Mouse (Mus musculus): ENCODE measurements around the gene Capn1. TPM values are rescaled to one million over a fixed set of nuclear protein-coding genes. Genes with fewer than 3 reads are reported as not detected.

The Capn1 gene
- polyA plus RNA-seq, 2 experiments, result 25.6 to 28.0 TPM

- Histone ChIP-seq H3K9ac (replicated peaks) (peak overlapping the region; percentile 47), H3K4me2 (ENCODE audit: low read depth) (peak overlapping the region; percentile 57), H3K9me3 (ENCODE audit: control insufficient read depth, low read length) (no peaks in the 10 kb centered on the region), H3K36me3 (replicated peaks; ENCODE audit: control insufficient read depth, insufficient read depth, low read depth) (no peaks in the 10 kb centered on the region), H3K4me3 (ENCODE audit: insufficient read depth in 1 of 2, low read depth in 2 of 2, low read length in 2 of 2) (peak overlapping the region; percentile 30 to 33), H3K27me3 (ENCODE audit: control insufficient read depth, insufficient read depth, low read length) (no peaks in the 10 kb centered on the region), H3K4me1 (replicated peaks; ENCODE audit: control insufficient read depth in 2 of 2, insufficient read depth in 2 of 2, low read length in 1 of 2) (peaks cover 23 to 43% of the 10 kb centered on the region in 2 experiments), H3K27ac (peak overlapping the region; percentile 58)
- ATAC-seq (ENCODE audit: insufficient read depth) (peak; percentile 33), DNase-seq (ENCODE audit: low read depth in 3 of 3, low spot score in 3 of 3) (peak; percentile 82 to 85 (median 82))
- peak; percentile 34; the same call in 1 of the 2 replicates for TF ChIP-seq EP300 (IDR thresholded peaks at IDR 0.05; ENCODE audit: low read depth)
- TF ChIP-seq CTCF (IDR thresholded peaks at IDR 0.05; ENCODE audit: low read depth), result peak; percentile 98
- WGBS (ENCODE audit: insufficient replicate concordance), result 20% methylated on average over 15 of the region's 15 CpGs
These were observed 2.7 kb upstream of the Capn1 start for GRCm38 (mm10) chr19:6018142-6019089.

GRCm38 (mm10) chr19:6016532-6016931 lies 835 bp upstream of the Capn1 start:
- Histone ChIP-seq H3K4me1 (replicated peaks; ENCODE audit: control insufficient read depth in 2 of 2, insufficient read depth in 2 of 2, low read length in 1 of 2) (peaks cover 23 to 41% of the 10 kb centered on the region in 2 experiments), H3K4me2 (ENCODE audit: low read depth) (peak overlapping the region; percentile 90), H3K27me3 (ENCODE audit: control insufficient read depth, insufficient read depth, low read length) (no peaks in the 10 kb centered on the region), H3K27ac (peak overlapping the region; percentile 85), H3K4me3 (ENCODE audit: insufficient read depth in 1 of 2, low read depth in 2 of 2, low read length in 2 of 2) (peak overlapping the region; percentile 74 to 89; a peak in 3 of 4 replicates), H3K9ac (replicated peaks) (peak overlapping the region; percentile 81), H3K36me3 (replicated peaks; ENCODE audit: control insufficient read depth, insufficient read depth, low read depth) (peaks cover 5% of the 10 kb centered on the region), H3K9me3 (ENCODE audit: control insufficient read depth, low read length) (no peaks in the 10 kb centered on the region)
- ATAC-seq (ENCODE audit: insufficient read depth) (no peak), DNase-seq (ENCODE audit: low read depth in 3 of 3, low spot score in 3 of 3) (no peak)
- no peak for TF ChIP-seq EP300 (IDR thresholded peaks at IDR 0.05; ENCODE audit: low read depth)
- TF ChIP-seq CTCF (IDR thresholded peaks at IDR 0.05; ENCODE audit: low read depth), result peak; percentile 44
- WGBS (ENCODE audit: insufficient replicate concordance), result 49% methylated on average over 7 of the region's 7 CpGs

- Histone ChIP-seq H3K36me3 (replicated peaks; ENCODE audit: control insufficient read depth, insufficient read depth, low read depth) (peaks cover 18% of the 10 kb centered on the region), H3K27ac (peak overlapping the region; percentile 85), H3K4me2 (ENCODE audit: low read depth) (peak overlapping the region; percentile 90), H3K27me3 (ENCODE audit: control insufficient read depth, insufficient read depth, low read length) (no peaks in the 10 kb centered on the region), H3K4me3 (ENCODE audit: insufficient read depth in 1 of 2, low read depth in 2 of 2, low read length in 2 of 2) (peak overlapping the region; percentile 74 to 89), H3K9me3 (ENCODE audit: control insufficient read depth, low read length) (no peaks in the 10 kb centered on the region), H3K9ac (replicated peaks) (peak overlapping the region; percentile 89), H3K4me1 (replicated peaks; ENCODE audit: control insufficient read depth in 2 of 2, insufficient read depth in 2 of 2, low read length in 1 of 2) (peaks cover 23 to 41% of the 10 kb centered on the region in 2 experiments)
- DNase-seq (ENCODE audit: low read depth in 3 of 3, low spot score in 3 of 3) (peak; percentile 85 to 86 (median 86)), ATAC-seq (ENCODE audit: insufficient read depth) (peak; percentile 94)
- TF ChIP-seq CTCF (IDR thresholded peaks at IDR 0.05; ENCODE audit: low read depth) (no peak), EP300 (IDR thresholded peaks at IDR 0.05; ENCODE audit: low read depth) (peak; percentile 69)
- 0% methylated on average over 18 of the region's 18 CpGs for WGBS (ENCODE audit: insufficient replicate concordance)
These were observed 646 bp downstream of the Capn1 start for GRCm38 (mm10) chr19:6014991-6015510.

GRCm38 (mm10) chr19:6013691-6014090 lies 2.0 kb downstream of the Capn1 start:
- no peak for DNase-seq (ENCODE audit: low read depth in 3 of 3, low spot score in 3 of 3)
- Histone ChIP-seq H3K4me2 (ENCODE audit: low read depth) (peak overlapping the region; percentile 90), H3K4me1 (replicated peaks; ENCODE audit: control insufficient read depth in 2 of 2, insufficient read depth in 2 of 2, low read length in 1 of 2) (peaks cover 23 to 37% of the 10 kb centered on the region in 2 experiments), H3K36me3 (replicated peaks; ENCODE audit: control insufficient read depth, insufficient read depth, low read depth) (peaks cover 27% of the 10 kb centered on the region), H3K9me3 (ENCODE audit: control insufficient read depth, low read length) (no peaks in the 10 kb centered on the region), H3K27me3 (ENCODE audit: control insufficient read depth, insufficient read depth, low read length) (no peaks in the 10 kb centered on the region), H3K9ac (replicated peaks) (peak overlapping the region; percentile 89), H3K4me3 (ENCODE audit: insufficient read depth in 1 of 2, low read depth in 2 of 2, low read length in 2 of 2) (peak overlapping the region; percentile 74 to 89; a peak in 3 of 4 replicates), H3K27ac (no peak overlapping the region)
- no peak for ATAC-seq (ENCODE audit: insufficient read depth)
- TF ChIP-seq CTCF (IDR thresholded peaks at IDR 0.05; ENCODE audit: low read depth), result no peak
- no peak for TF ChIP-seq EP300 (IDR thresholded peaks at IDR 0.05; ENCODE audit: low read depth)
- 76% methylated on average over 10 of the region's 10 CpGs for WGBS (ENCODE audit: insufficient replicate concordance)

GRCm38 (mm10) chr19:6009137-6009536 lies 6.6 kb downstream of the Capn1 start:
- TF ChIP-seq EP300 (IDR thresholded peaks at IDR 0.05; ENCODE audit: low read depth), result no peak
- no peak for TF ChIP-seq CTCF (IDR thresholded peaks at IDR 0.05; ENCODE audit: low read depth)
- H3K9me3 ChIP-seq (ENCODE audit: control insufficient read depth, low read length), result no peaks in the 10 kb centered on the region
- no peak overlapping the region for H3K4me3 ChIP-seq (ENCODE audit: insufficient read depth in 1 of 2, low read depth in 2 of 2, low read length in 2 of 2)
- no peak for ATAC-seq (ENCODE audit: insufficient read depth)
- no peak for DNase-seq (ENCODE audit: low read depth in 3 of 3, low spot score in 3 of 3)
- WGBS (ENCODE audit: insufficient replicate concordance), result 85% methylated on average over 8 of the region's 8 CpGs
- H3K36me3 ChIP-seq (replicated peaks; ENCODE audit: control insufficient read depth, insufficient read depth, low read depth), result peaks cover 51% of the 10 kb centered on the region
- H3K9ac ChIP-seq (replicated peaks), result no peak overlapping the region
- H3K4me2 ChIP-seq (ENCODE audit: low read depth), result no peak overlapping the region
- H3K27ac ChIP-seq, result no peak overlapping the region
- H3K4me1 ChIP-seq (replicated peaks; ENCODE audit: control insufficient read depth in 2 of 2, insufficient read depth in 2 of 2, low read length in 1 of 2), result peaks cover 6 to 9% of the 10 kb centered on the region in 2 experiments
- H3K27me3 ChIP-seq (ENCODE audit: control insufficient read depth, insufficient read depth, low read length), result no peaks in the 10 kb centered on the region
